In genomic region chr5:71177316-71177715, GRCm38 (mm10) we compare ENCODE assay signal across 23 mouse cellular contexts.
DNase-seq lines count a peak whose midpoint lies in the region; ATAC-seq lines count a peak whose summit lies in the region.
"Had no signal": no experiment of that assay in that cellular context is flagged by ENCODE, and none has a peak within 500 bp of the region (broad histone marks: within the 10 kb centered on the region; RNA-seq: fewer than 3 reads in every experiment).

No protein-coding gene starts in this region.

- H3K4me1 ChIP-seq in midbrain, embryonic 11.5 days (ENCODE audit: control insufficient read depth, insufficient read depth, low read length): no peaks in the 10 kb centered on the region
- no peaks in the 10 kb centered on the region for H3K4me1 ChIP-seq in midbrain, embryonic 16.5 days (ENCODE audit: control insufficient read depth, insufficient read depth, low read length)
- no peaks in the 10 kb centered on the region for H3K4me1 ChIP-seq in neural tube, embryonic 14.5 days (ENCODE audit: control insufficient read depth, insufficient read depth, low read length)
- no peaks in the 10 kb centered on the region for H3K4me1 ChIP-seq in neural tube, embryonic 15.5 days
- H3K4me1 ChIP-seq: embryonic facial prominence, embryonic 15.5 days; hindbrain, embryonic 12.5 days; hindbrain, embryonic 15.5 days had no signal

- 80% methylated on average over 2 of the region's 2 CpGs for WGBS in midbrain, embryonic 11.5 days
- WGBS in midbrain, embryonic 16.5 days: 50% methylated on average over 2 of the region's 2 CpGs
- WGBS in neural tube, embryonic 14.5 days: 43% methylated on average over 2 of the region's 2 CpGs
- 38% methylated on average over 2 of the region's 2 CpGs for WGBS in neural tube, embryonic 15.5 days

- no peaks in the 10 kb centered on the region for H3K27me3 ChIP-seq in midbrain, embryonic 11.5 days (ENCODE audit: control insufficient read depth, insufficient read depth, low read length)
- no peaks in the 10 kb centered on the region for H3K27me3 ChIP-seq in midbrain, embryonic 16.5 days (ENCODE audit: control insufficient read depth, insufficient read depth, low read depth, low read length)
- no peaks in the 10 kb centered on the region for H3K27me3 ChIP-seq in neural tube, embryonic 14.5 days (ENCODE audit: control insufficient read depth, insufficient read depth, low read length)
- no peaks in the 10 kb centered on the region for H3K27me3 ChIP-seq in neural tube, embryonic 15.5 days (replicated peaks)
- H3K27me3 ChIP-seq: embryonic facial prominence, embryonic 15.5 days; hindbrain, embryonic 12.5 days; hindbrain, embryonic 15.5 days had no signal

- H3K9me3 ChIP-seq in midbrain, embryonic 11.5 days (ENCODE audit: control insufficient read depth, low read length): no peaks in the 10 kb centered on the region
- H3K9me3 ChIP-seq in midbrain, embryonic 16.5 days (replicated peaks; ENCODE audit: control insufficient read depth, low read length, poor library complexity, severe bottlenecking): no peaks in the 10 kb centered on the region
- no peaks in the 10 kb centered on the region for H3K9me3 ChIP-seq in neural tube, embryonic 14.5 days (ENCODE audit: control insufficient read depth, low read length)
- no peaks in the 10 kb centered on the region for H3K9me3 ChIP-seq in neural tube, embryonic 15.5 days (replicated peaks)
- H3K9me3 ChIP-seq: embryonic facial prominence, embryonic 15.5 days; hindbrain, embryonic 12.5 days; hindbrain, embryonic 15.5 days had no signal

- no peak overlapping the region for H3K4me2 ChIP-seq in midbrain, embryonic 11.5 days
- no peak overlapping the region for H3K4me2 ChIP-seq in midbrain, embryonic 16.5 days (ENCODE audit: low read length)
- H3K4me2 ChIP-seq in neural tube, embryonic 14.5 days (ENCODE audit: low read depth, low read length): no peak overlapping the region
- H3K4me2 ChIP-seq in neural tube, embryonic 15.5 days: no peak overlapping the region
- H3K4me2 ChIP-seq: embryonic facial prominence, embryonic 15.5 days; heart, embryonic 11.5 days; hindbrain, embryonic 12.5 days; hindbrain, embryonic 15.5 days had no signal

- H3K4me3 ChIP-seq in midbrain, embryonic 11.5 days (ENCODE audit: low read depth, low read length): no peak overlapping the region
- H3K4me3 ChIP-seq in midbrain, embryonic 16.5 days (ENCODE audit: low read depth, low read length): no peak overlapping the region
- no peak overlapping the region for H3K4me3 ChIP-seq in neural tube, embryonic 14.5 days (ENCODE audit: low read depth, low read length)
- H3K4me3 ChIP-seq in neural tube, embryonic 15.5 days (replicated peaks): no peak overlapping the region
- H3K4me3 ChIP-seq: embryonic facial prominence, embryonic 15.5 days; gastrocnemius, adult 2 months; hindbrain, embryonic 12.5 days; hindbrain, embryonic 15.5 days had no signal

- DNase-seq in midbrain, embryonic 11.5 days (ENCODE audit: low spot score, missing footprints): peak; percentile 62
- DNase-seq in spleen, postnatal 10 days (ENCODE audit: low spot score in 2 of 2): no peak
- DNase-seq in cerebellum, adult 9-10 months: no peak
- DNase-seq: adrenal gland, adult 2 months; adrenal gland, postnatal 14 days; cerebellum, adult 11 months; cerebellum, adult 2 months; cerebellum, postnatal 10 days; cerebellum, postnatal 36 days; embryo, embryonic 11 days; forebrain, postnatal 0 days; gastrocnemius, adult 2 months; gastrocnemius, postnatal 14 days; heart, adult 11 months had no signal

- H3K27ac ChIP-seq in midbrain, embryonic 11.5 days (ENCODE audit: low read depth, low read length): no peak overlapping the region
- H3K27ac ChIP-seq in midbrain, embryonic 16.5 days (ENCODE audit: low read length): no peak overlapping the region
- H3K27ac ChIP-seq in neural tube, embryonic 14.5 days (ENCODE audit: low read depth, low read length): no peak overlapping the region
- H3K27ac ChIP-seq in neural tube, embryonic 15.5 days (replicated peaks): no peak overlapping the region
- H3K27ac ChIP-seq: embryonic facial prominence, embryonic 15.5 days; gastrocnemius, adult 2 months; hindbrain, embryonic 12.5 days; hindbrain, embryonic 15.5 days had no signal

- ATAC-seq in midbrain, embryonic 11.5 days (ENCODE audit: low FRiP score): no peak
- ATAC-seq in midbrain, embryonic 16.5 days: no peak
- peak; percentile 56; the same call in 1 of the 2 replicates for ATAC-seq in neural tube, embryonic 14.5 days (ENCODE audit: low read depth)
- peak; percentile 35 for ATAC-seq in neural tube, embryonic 15.5 days (ENCODE audit: low FRiP score)
- ATAC-seq: CD4-positive, CD25-positive, alpha-beta regulatory T cell, adult 4 months; forebrain, embryonic 14.5 days; forebrain, postnatal 0 days had no signal

- no peak overlapping the region for H3K9ac ChIP-seq in midbrain, embryonic 11.5 days (ENCODE audit: low read length)
- H3K9ac ChIP-seq in midbrain, embryonic 16.5 days (ENCODE audit: low read depth, low read length): no peak overlapping the region
- H3K9ac ChIP-seq in neural tube, embryonic 14.5 days (replicated peaks; ENCODE audit: low read depth, low read length): no peak overlapping the region
- H3K9ac ChIP-seq in neural tube, embryonic 15.5 days (replicated peaks): no peak overlapping the region
- H3K9ac ChIP-seq: embryonic facial prominence, embryonic 15.5 days; forebrain, postnatal 0 days; hindbrain, embryonic 12.5 days; hindbrain, embryonic 15.5 days had no signal

- H3K36me3 ChIP-seq in midbrain, embryonic 11.5 days (ENCODE audit: control insufficient read depth, insufficient read depth, low read length): no peaks in the 10 kb centered on the region
- no peaks in the 10 kb centered on the region for H3K36me3 ChIP-seq in midbrain, embryonic 16.5 days (ENCODE audit: control insufficient read depth, insufficient read depth, low read length)
- H3K36me3 ChIP-seq in neural tube, embryonic 14.5 days (ENCODE audit: control insufficient read depth, insufficient read depth, low read length): no peaks in the 10 kb centered on the region
- no peaks in the 10 kb centered on the region for H3K36me3 ChIP-seq in neural tube, embryonic 15.5 days
- H3K36me3 ChIP-seq: embryonic facial prominence, embryonic 15.5 days; hindbrain, embryonic 12.5 days; hindbrain, embryonic 15.5 days had no signal

Comparison
In these comparisons a context has a peak if more than half of its experiments do, and no peak if none do; other contexts are left out.
1. ATAC-seq: peak in neural tube, embryonic 14.5 days (single experiment) and neural tube, embryonic 15.5 days (single experiment); none in midbrain, embryonic 11.5 days (single experiment) and midbrain, embryonic 16.5 days (single experiment).